Mouse (Mus musculus) effector memory CD4-positive, alpha-beta T cell, adult 5 months (primary cell): ENCODE results near the gene Lce6a. TPM values are rescaled to one million over a fixed set of nuclear protein-coding genes. Genes with fewer than 3 reads are reported as not detected.

Experiments
- polyA plus RNA-seq: library from polyadenylated mRNA; unstranded; fragments of 100-300 nt; shearing (Covaris generic); gene quantifications from one replicate; pipeline ENCODE4 v1.2.1, GENCODE M21; 2017

Gene Lce6a
- not detected for polyA plus RNA-seq

DNA sequence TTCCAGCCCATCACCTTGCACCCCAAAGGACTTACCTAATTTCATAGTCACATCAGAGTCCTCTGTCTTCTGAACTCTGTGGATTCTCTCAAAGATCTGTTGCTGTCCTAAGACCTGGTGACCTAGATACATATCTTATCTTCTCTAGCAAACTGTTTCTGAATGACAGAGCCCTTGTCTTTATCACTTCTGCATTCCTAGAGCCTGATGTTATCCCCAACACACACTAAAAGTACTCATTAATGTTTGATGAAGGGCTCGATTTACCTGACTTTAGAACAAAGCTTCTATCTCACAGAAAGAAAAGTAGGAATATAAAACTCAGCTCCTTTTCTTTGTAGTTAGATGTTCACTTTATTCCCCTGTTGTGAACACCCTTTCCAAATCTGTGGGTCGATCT lies at the start of gene Lce6a:
Gene Lce6a (minus strand): TSS at position 101 of the 400 bp plus-strand sequence.

DNA sequence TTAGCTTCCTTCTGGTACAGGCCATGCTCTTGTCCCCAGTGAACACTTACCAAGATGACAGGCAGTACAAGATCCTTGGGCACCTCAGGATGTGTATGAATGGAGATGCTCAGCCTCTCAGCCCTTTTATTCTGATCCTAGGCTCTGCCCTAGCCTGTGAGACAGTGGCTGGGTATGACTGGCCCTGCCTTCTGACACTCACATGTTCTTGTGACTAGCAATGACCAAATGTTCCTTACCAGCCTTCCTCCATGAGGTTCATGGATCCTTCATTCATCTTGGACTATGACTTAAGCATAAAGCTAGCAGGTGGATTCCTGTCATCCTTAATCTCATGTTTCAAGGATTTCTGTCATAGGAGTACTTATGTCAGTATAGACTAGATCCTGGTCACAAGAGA lies 48.8 kb upstream of the Lce6a start, which contains the start of gene Lce1a2:
Gene Lce1a2 (minus strand): TSS at position 101 of the 400 bp plus-strand sequence.

DNA sequence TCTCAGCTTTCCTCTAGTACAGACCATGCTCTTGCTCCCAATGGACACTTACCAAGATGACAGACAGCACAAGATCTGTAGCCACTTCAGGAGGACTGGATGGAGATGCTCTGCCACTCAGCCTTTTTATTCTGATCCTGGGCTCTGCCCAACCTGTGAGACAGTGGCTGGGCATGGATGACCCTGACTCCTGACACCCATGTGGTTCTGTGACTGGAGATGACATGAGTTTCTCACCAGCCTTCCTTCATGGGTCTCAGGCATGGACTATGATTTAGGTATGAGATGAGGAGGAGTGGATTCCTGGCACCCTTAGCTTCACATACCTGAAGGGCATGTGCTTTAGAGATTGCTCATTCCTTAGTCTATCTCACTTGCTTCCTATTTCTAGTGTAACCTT lies 35.4 kb upstream of the Lce6a start, which contains the start of gene Lce1b:
Gene Lce1b (minus strand): TSS at position 101 of the 400 bp plus-strand sequence.

DNA sequence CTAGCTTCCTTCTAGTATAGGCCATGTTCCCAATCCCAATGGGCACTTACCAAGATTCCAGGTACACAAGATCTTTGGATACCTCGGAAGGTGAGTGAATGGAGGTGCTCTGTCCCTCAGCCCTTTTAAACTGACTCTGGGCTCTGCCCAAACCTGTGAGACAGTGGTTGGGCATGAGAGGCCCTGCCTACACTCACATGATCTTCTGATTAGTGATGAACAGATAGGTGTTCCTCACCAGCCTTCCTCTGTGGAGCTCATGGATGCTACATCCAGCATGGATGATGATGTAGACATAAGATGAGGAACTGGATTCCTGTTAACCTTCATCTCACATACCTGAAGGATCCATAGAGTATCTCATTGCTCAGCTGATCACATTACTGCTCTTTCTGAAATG lies 26.7 kb upstream of the Lce6a start, which contains the start of gene Lce1a1:
Gene Lce1a1 (minus strand): TSS at position 101 of the 400 bp plus-strand sequence.

DNA sequence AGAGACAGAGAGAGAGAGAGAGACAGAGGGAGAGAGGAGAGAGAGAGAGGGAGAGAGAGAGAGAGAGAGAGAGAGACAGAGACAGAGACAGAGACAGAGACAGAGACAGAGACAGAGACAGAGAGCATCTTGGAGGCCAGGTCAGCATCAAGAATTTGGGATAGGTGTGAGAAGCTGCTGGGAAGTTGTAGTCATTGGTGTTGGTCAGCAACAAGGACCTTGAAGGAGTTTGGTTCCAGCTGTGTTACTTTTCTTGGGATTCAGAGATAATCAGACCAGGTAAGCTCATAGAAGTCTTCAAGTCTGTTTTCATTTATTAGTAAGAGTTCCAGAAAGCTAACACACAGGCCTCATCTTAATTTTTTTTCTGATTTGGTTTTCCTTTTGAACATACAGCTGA lies 14.1 kb downstream of the Lce6a start, which contains the start of gene 2210017I01Rik:
Gene 2210017I01Rik (minus strand): TSS at position 101 of the 400 bp plus-strand sequence.

DNA sequence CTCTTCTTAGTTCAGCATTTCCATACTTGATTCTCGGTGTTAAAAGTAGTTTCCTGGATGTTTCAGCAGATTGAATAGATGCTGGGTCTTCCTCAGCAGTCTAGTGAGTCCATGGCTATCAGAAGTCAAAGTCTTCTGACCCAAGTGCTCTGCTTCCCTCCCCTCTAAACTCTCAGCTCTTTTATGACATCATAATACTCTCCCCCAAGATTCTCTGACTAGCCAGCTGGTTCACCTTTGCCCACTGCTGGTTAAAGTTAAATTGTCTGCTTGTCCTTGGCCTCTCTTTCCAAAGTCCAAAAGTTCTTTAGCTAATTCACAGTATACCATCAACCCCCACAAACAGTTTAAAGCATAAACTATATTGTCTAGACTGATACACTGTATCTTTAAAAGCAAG lies 32.6 kb downstream of the Lce6a start, which contains the start of gene Smcp:
Gene Smcp (minus strand): TSS at position 140 of the 400 bp plus-strand sequence.

DNA sequence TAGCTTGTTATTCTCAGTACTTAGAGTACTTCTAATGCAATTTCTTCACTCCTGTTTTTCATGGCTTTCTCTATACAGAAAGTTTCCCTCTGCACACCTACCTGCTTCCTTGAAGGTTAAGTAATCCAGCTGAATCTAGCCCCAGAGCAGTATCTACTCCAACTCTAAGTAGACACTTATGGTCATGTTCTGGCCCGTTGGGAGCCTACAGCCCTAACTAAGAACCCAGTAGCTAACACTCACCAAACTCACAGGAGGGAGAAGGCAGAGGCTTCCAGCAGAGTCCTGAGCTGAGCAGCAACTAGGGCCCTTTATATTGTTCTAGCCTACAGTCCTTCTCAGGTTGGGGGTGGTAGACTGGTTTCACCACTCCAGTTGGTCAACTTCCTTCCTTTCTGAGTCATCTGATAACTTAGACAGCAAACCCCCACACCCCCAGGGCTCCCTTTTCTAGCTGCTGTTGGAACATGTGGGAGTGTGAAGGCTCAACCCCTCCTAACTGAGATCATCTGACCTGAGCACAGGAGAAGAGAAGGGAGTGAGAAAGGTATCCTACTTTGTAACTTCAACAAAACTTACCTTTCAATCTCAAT lies 47.9 kb downstream of the Lce6a start, which contains the start of gene Ivl:
Gene Ivl (minus strand): TSS at position 287 of the 593 bp plus-strand sequence.

Other genes starting within 250 kb of the Lce6a start
- gene Sprr2h, start 236.0 kb downstream of the Lce6a start, polyA plus RNA-seq, result not detected
- not detected for gene Sprr2i, start 213.7 kb downstream of the Lce6a start, polyA plus RNA-seq
- not detected for gene Sprr2j-ps, start 203.6 kb downstream of the Lce6a start, polyA plus RNA-seq
- 27.2 TPM for gene Gm9774, start 192.2 kb downstream of the Lce6a start, polyA plus RNA-seq
- not detected for gene Sprr2k, start 189.1 kb downstream of the Lce6a start, polyA plus RNA-seq
- gene Sprr1b, start 182.9 kb downstream of the Lce6a start, polyA plus RNA-seq, result not detected
- not detected for gene Sprr3, start 162.9 kb downstream of the Lce6a start, polyA plus RNA-seq
- not detected for gene Sprr1a, start 135.8 kb downstream of the Lce6a start, polyA plus RNA-seq
- gene Sprr4, start 121.2 kb downstream of the Lce6a start, polyA plus RNA-seq, result not detected
- gene 2310046K23Rik, start 87.1 kb downstream of the Lce6a start, polyA plus RNA-seq, result not detected
- not detected for gene Ivl, start 47.9 kb downstream of the Lce6a start, polyA plus RNA-seq
- not detected for gene Smcp, start 32.7 kb downstream of the Lce6a start, polyA plus RNA-seq
- gene 2210017I01Rik, start 14.2 kb downstream of the Lce6a start, polyA plus RNA-seq, result not detected
- gene Lce1a1, start 26.6 kb upstream of the Lce6a start, polyA plus RNA-seq, result not detected
- gene Lce1b, start 35.3 kb upstream of the Lce6a start, polyA plus RNA-seq, result not detected
- gene Lce1a2, start 48.7 kb upstream of the Lce6a start, polyA plus RNA-seq, result not detected
- gene Lce1c, start 57.6 kb upstream of the Lce6a start, polyA plus RNA-seq, result not detected
- not detected for gene Lce1d, start 65.5 kb upstream of the Lce6a start, polyA plus RNA-seq
- not detected for gene Lce1e, start 87.4 kb upstream of the Lce6a start, polyA plus RNA-seq
- not detected for gene Lce1f, start 98.7 kb upstream of the Lce6a start, polyA plus RNA-seq
- not detected for gene Gm38119, start 117.4 kb upstream of the Lce6a start, polyA plus RNA-seq
- gene Lce1g, start 130.7 kb upstream of the Lce6a start, polyA plus RNA-seq, result not detected
- not detected for gene Lce1h, start 143.4 kb upstream of the Lce6a start, polyA plus RNA-seq
- not detected for gene Lce1i, start 157.2 kb upstream of the Lce6a start, polyA plus RNA-seq
- not detected for gene Lce1j, start 168.9 kb upstream of the Lce6a start, polyA plus RNA-seq
- not detected for gene Lce1k, start 186.2 kb upstream of the Lce6a start, polyA plus RNA-seq
- gene Kprp, start 205.6 kb upstream of the Lce6a start, polyA plus RNA-seq, result not detected
- not detected for gene Lce1l, start 229.6 kb upstream of the Lce6a start, polyA plus RNA-seq
- not detected for gene 2310050C09Rik, start 248.6 kb upstream of the Lce6a start, polyA plus RNA-seq